Mouse (Mus musculus): Measurements from ENCODE around the gene Crabp2. TPM values are rescaled to one million over a fixed set of nuclear protein-coding genes. Genes with fewer than 3 reads are reported as not detected.

Crabp2 gene
- polyA plus RNA-seq (2012; rRNA removed) = 12.1 and 24.3 TPM in 2 replicates

GRCm38 (mm10) chr3:87948378-87949265 is at the start of gene Crabp2:
Gene Crabp2, plus strand, starts transcription at chr3:87948666.

GRCm38 (mm10) chr3:87905880-87906485 is 42.5 kb upstream of the Crabp2 start, which contains the start of gene Hdgf:
Gene Hdgf, plus strand, starts transcription at chr3:87906321.

GRCm38 (mm10) chr3:87919336-87920108 is 28.9 kb upstream of the Crabp2 start, which contains the start of gene Mrpl24:
Gene Mrpl24, plus strand, starts transcription at chr3:87919506.

GRCm38 (mm10) chr3:87930078-87930795 is 18.2 kb upstream of the Crabp2 start, which contains the start of the genes Isg20l2 and Rrnad1:
Gene Isg20l2, plus strand, starts transcription at chr3:87930314.
Gene Rrnad1, minus strand, starts transcription at chr3:87930717.

GRCm38 (mm10) chr3:87970939-87971488 is 22.5 kb downstream of the Crabp2 start, which contains the start of gene Nes:
Gene Nes, plus strand, starts transcription at chr3:87971078.

GRCm38 (mm10) chr3:88000181-88000580 is 51.7 kb downstream of the Crabp2 start, which contains the start of gene Bcan:
Gene Bcan, minus strand, starts transcription at chr3:88000230.

Other genes with a start within 250 kb of the Crabp2 start
- gene Lrrc71, start 200.0 kb upstream of the Crabp2 start, polyA plus RNA-seq (2012; rRNA removed) = 9.1 and 10.7 TPM in 2 replicates
- 4.4 and 5.1 TPM in 2 replicates for gene Ntrk1, start 153.5 kb upstream of the Crabp2 start, polyA plus RNA-seq (2012; rRNA removed)
- 0.51 and 0.78 TPM in 2 replicates for gene Insrr, start 151.7 kb upstream of the Crabp2 start, polyA plus RNA-seq (2012; rRNA removed)
- 123 and 134 TPM in 2 replicates for gene Pear1, start 124.4 kb upstream of the Crabp2 start, polyA plus RNA-seq (2012; rRNA removed)
- gene Sh2d2a, start 101.9 kb upstream of the Crabp2 start, polyA plus RNA-seq (2012; rRNA removed) = 0.92 and 1.1 TPM in 2 replicates
- 37.4 and 39.5 TPM in 2 replicates for gene Prcc, start 63.1 kb upstream of the Crabp2 start, polyA plus RNA-seq (2012; rRNA removed)
- gene Hdgf, start 42.3 kb upstream of the Crabp2 start, polyA plus RNA-seq (2012; rRNA removed) = 75.4 and 79.0 TPM in 2 replicates
- 17.9 and 22.9 TPM in 2 replicates for gene Mrpl24, start 29.2 kb upstream of the Crabp2 start, polyA plus RNA-seq (2012; rRNA removed)
- gene Isg20l2, start 18.4 kb upstream of the Crabp2 start, polyA plus RNA-seq (2012; rRNA removed) = 17.2 and 19.6 TPM in 2 replicates
- 54.9 and 58.7 TPM in 2 replicates for gene Rrnad1, start 17.9 kb upstream of the Crabp2 start, polyA plus RNA-seq (2012; rRNA removed)
- 6.6 and 11.3 TPM in 2 replicates for gene Nes, start 22.4 kb downstream of the Crabp2 start, polyA plus RNA-seq (2012; rRNA removed)
- gene Bcan, start 51.6 kb downstream of the Crabp2 start, polyA plus RNA-seq (2012; rRNA removed) = 41.0 and 47.3 TPM in 2 replicates
- 0.12 and 1.2 TPM in 2 replicates for gene Hapln2, start 78.9 kb downstream of the Crabp2 start, polyA plus RNA-seq (2012; rRNA removed)
- gene Gpatch4, start 94.4 kb downstream of the Crabp2 start, polyA plus RNA-seq (2012; rRNA removed) = 9.4 and 11.5 TPM in 2 replicates
- gene Naxe, start 109.8 kb downstream of the Crabp2 start, polyA plus RNA-seq (2012; rRNA removed) = 72.2 and 92.5 TPM in 2 replicates
- not detected in 2 replicates for gene Ttc24, start 129.6 kb downstream of the Crabp2 start, polyA plus RNA-seq (2012; rRNA removed)
- gene Iqgap3, start 133.3 kb downstream of the Crabp2 start, polyA plus RNA-seq (2012; rRNA removed) = 13.1 and 15.0 TPM in 2 replicates
- 96.5 and 141 TPM in 2 replicates for gene Mef2d, start 193.7 kb downstream of the Crabp2 start, polyA plus RNA-seq (2012; rRNA removed)